Mouse (Mus musculus) adrenal gland, adult 2 months (tissue): ENCODE results near the gene Dact2. TPM values are rescaled to one million over a fixed set of nuclear protein-coding genes. Genes with fewer than 3 reads are reported as not detected.

Experiments used
- DNase-seq: peaks from one replicate; pipeline ENCODE4 v3.0.0; 2021
- polyA plus RNA-seq: library from polyadenylated mRNA; depleted of rRNA; stranded (reverse); fragments of >200 nt; gene quantifications from 2 replicates; pipeline ENCODE4 v1.2.3, GENCODE M21; 2012; rRNA removed
- total RNA-seq, 2 experiments: library from RNA; stranded (reverse); gene quantifications; 2 replicates each; pipeline ENCODE4 v1.2.3; 2021

Gene Dact2
- total and polyA plus RNA-seq, 3 experiments: 1.1 to 1.9 (median 1.6) TPM

GRCm38 (mm10) chr17:14175019-14175418 is 29.1 kb downstream of the Dact2 start:
- DNase-seq: no peak

- DNase-seq: no peak
These were observed 29.7 kb downstream of the Dact2 start for GRCm38 (mm10) chr17:14174401-14174800.

GRCm38 (mm10) chr17:14173459-14173858 is 30.6 kb downstream of the Dact2 start:
- DNase-seq: no peak

GRCm38 (mm10) chr17:14172731-14173130 is 31.4 kb downstream of the Dact2 start:
- no peak for DNase-seq

GRCm38 (mm10) chr17:14172184-14172583 is 31.9 kb downstream of the Dact2 start:
- no peak for DNase-seq

GRCm38 (mm10) chr17:14170961-14171479 is 33.1 kb downstream of the Dact2 start:
- DNase-seq: no peak

- DNase-seq: no peak
These were observed 34.7 kb downstream of the Dact2 start for GRCm38 (mm10) chr17:14169431-14169830.

- no peak for DNase-seq
These were observed 36.5 kb downstream of the Dact2 start for GRCm38 (mm10) chr17:14167594-14167993.

- DNase-seq: peak; percentile 17
These were observed 37.2 kb downstream of the Dact2 start for GRCm38 (mm10) chr17:14166746-14167432.

- DNase-seq: no peak
These were observed 38.0 kb downstream of the Dact2 start for GRCm38 (mm10) chr17:14165934-14166610.

- no peak for DNase-seq
These were observed 38.7 kb downstream of the Dact2 start for GRCm38 (mm10) chr17:14165332-14165876.

GRCm38 (mm10) chr17:14160846-14161245 is 43.3 kb downstream of the Dact2 start:
- DNase-seq: no peak

- DNase-seq: no peak
These were observed 46.3 kb downstream of the Dact2 start for GRCm38 (mm10) chr17:14157779-14158195.

Other genes with a start within 250 kb of the Dact2 start
- gene Gm7356, start 200.6 kb downstream of the Dact2 start, total RNA-seq: not detected
- gene Gm7356, start 200.6 kb downstream of the Dact2 start, polyA plus RNA-seq: not detected in 2 replicates
- not detected for gene Gm7358, start 144.8 kb downstream of the Dact2 start, total RNA-seq
- not detected in 2 replicates for gene Gm7358, start 144.8 kb downstream of the Dact2 start, polyA plus RNA-seq
- gene Smoc2, start 75.2 kb upstream of the Dact2 start, total RNA-seq: 10 to 100 TPM; 30.5 to 44.2 TPM
- 108 and 121 TPM in 2 replicates for gene Smoc2, start 75.2 kb upstream of the Dact2 start, polyA plus RNA-seq